Mouse (Mus musculus): ENCODE data around the gene Blzf1. TPM values are rescaled to one million over a fixed set of nuclear protein-coding genes. Genes with fewer than 3 reads are reported as not detected.

Blzf1 gene
- polyA plus RNA-seq, 1 experiment, result 7.4 TPM

DNA sequence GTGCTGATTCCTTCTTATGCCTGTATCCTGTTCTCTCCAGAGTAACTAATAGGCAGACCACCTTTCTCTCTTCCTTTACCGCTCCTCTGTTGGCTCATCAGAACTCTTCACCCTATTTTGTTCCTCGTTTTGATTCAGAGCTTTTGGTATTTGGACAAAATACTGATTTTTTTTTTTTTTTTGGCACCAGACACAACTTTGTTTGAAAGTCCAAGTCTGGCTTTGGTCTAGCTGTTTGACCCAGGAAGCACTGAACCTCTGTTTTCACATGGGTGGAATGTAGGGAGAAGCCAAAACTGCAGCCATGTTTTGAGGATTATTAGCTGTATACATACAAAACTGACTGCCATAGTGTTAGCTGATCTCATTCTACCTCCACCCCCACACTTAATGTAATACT lies 17.6 kb upstream of the Blzf1 start:
- no peak overlapping the region for H3K4me3 ChIP-seq (replicated peaks; ENCODE audit: control insufficient read depth, low read depth, low read length)
- WGBS, result 73% methylated on average over 2 of the region's 2 CpGs
- TF ChIP-seq POLR2A (IDR thresholded peaks at IDR 0.05; ENCODE audit: borderline replicate concordance, control insufficient read depth, low read depth, low read length) (no peak), CTCF (IDR thresholded peaks at IDR 0.05; ENCODE audit: control insufficient read depth, insufficient read depth, low read length) (no peak)
- H3K4me1 ChIP-seq (ENCODE audit: control insufficient read depth, insufficient read depth, low read length), result no peaks in the 10 kb centered on the region; the same call in none of the 2 replicates
- H3K27ac ChIP-seq (ENCODE audit: control insufficient read depth, insufficient read depth, low read depth, low read length, poor library complexity), result no peak overlapping the region

DNA sequence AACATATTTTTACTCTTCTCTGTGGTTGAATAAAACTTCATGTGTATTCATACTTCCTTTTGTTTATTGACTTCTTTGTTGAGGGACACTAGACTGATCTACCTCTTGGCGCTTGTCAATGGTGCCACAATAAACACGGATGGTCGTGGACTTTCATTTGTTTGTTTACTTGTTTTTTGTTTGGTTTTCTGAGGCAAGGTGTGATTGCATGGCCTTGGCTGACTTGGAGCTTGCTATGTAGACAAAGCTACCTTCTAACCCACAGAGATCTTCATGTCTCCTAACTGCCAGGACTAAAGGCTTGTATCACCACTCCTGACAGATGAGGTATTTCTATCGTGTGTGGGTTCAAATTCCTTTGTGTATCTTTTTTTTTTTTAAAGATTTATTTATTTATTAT lies 16.9 kb upstream of the Blzf1 start:
- no peak for TF ChIP-seq CTCF (IDR thresholded peaks at IDR 0.05; ENCODE audit: control insufficient read depth, insufficient read depth, low read length)
- no peak for TF ChIP-seq POLR2A (IDR thresholded peaks at IDR 0.05; ENCODE audit: borderline replicate concordance, control insufficient read depth, low read depth, low read length)
- no peak overlapping the region for H3K27ac ChIP-seq (ENCODE audit: control insufficient read depth, insufficient read depth, low read depth, low read length, poor library complexity)
- no peaks in the 10 kb centered on the region; the same call in none of the 2 replicates for H3K4me1 ChIP-seq (ENCODE audit: control insufficient read depth, insufficient read depth, low read length)
- H3K4me3 ChIP-seq (replicated peaks; ENCODE audit: control insufficient read depth, low read depth, low read length), result no peak overlapping the region
- 88% methylated on average over 4 of the region's 4 CpGs for whole genome bisulfite sequencing

GRCm38 (mm10) chr1:164322987-164323650 lies 15.8 kb upstream of the Blzf1 start:
- H3K27ac ChIP-seq (ENCODE audit: control insufficient read depth, insufficient read depth, low read depth, low read length, poor library complexity), result no peak overlapping the region
- TF ChIP-seq POLR2A (IDR thresholded peaks at IDR 0.05; ENCODE audit: borderline replicate concordance, control insufficient read depth, low read depth, low read length), result no peak
- TF ChIP-seq CTCF (IDR thresholded peaks at IDR 0.05; ENCODE audit: control insufficient read depth, insufficient read depth, low read length), result no peak
- H3K4me3 ChIP-seq (replicated peaks; ENCODE audit: control insufficient read depth, low read depth, low read length), result no peak overlapping the region
- 80% methylated on average over 8 of the region's 8 CpGs for WGBS
- no peaks in the 10 kb centered on the region; the same call in none of the 2 replicates for H3K4me1 ChIP-seq (ENCODE audit: control insufficient read depth, insufficient read depth, low read length)

DNA sequence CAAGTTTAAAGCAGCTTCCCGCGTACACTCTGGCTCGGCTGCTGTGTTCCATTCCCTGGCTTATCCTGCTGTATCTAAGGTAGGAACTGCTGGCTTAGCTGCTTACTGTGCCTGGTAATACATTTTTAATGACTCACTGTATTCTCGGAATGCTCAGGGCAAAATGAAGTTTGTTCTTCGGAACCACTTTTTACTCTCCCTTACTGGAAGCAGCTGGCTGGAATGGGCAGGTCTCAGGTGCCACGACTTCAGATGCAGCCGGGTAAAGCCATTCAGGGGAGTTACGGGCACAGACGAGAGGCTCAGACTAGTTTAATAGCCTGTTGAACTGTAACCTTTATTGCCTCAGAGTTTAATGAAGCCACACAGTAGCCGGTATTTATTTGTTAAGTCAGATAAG lies 14.1 kb upstream of the Blzf1 start:
- no peaks in the 10 kb centered on the region; the same call in 1 of the 2 replicates for H3K4me1 ChIP-seq (ENCODE audit: control insufficient read depth, insufficient read depth, low read length)
- no peak for TF ChIP-seq POLR2A (IDR thresholded peaks at IDR 0.05; ENCODE audit: borderline replicate concordance, control insufficient read depth, low read depth, low read length)
- TF ChIP-seq CTCF (IDR thresholded peaks at IDR 0.05; ENCODE audit: control insufficient read depth, insufficient read depth, low read length), result no peak
- H3K27ac ChIP-seq (ENCODE audit: control insufficient read depth, insufficient read depth, low read depth, low read length, poor library complexity), result no peak overlapping the region
- H3K4me3 ChIP-seq (replicated peaks; ENCODE audit: control insufficient read depth, low read depth, low read length), result no peak overlapping the region
- WGBS, result 87% methylated on average over 10 of the region's 10 CpGs

GRCm38 (mm10) chr1:164320731-164321130 lies 13.4 kb upstream of the Blzf1 start:
- no peak overlapping the region for H3K27ac ChIP-seq (ENCODE audit: control insufficient read depth, insufficient read depth, low read depth, low read length, poor library complexity)
- 85% methylated on average over 5 of the region's 5 CpGs for WGBS
- H3K4me1 ChIP-seq (ENCODE audit: control insufficient read depth, insufficient read depth, low read length), result no peaks in the 10 kb centered on the region; the same call in 1 of the 2 replicates
- no peak overlapping the region for H3K4me3 ChIP-seq (replicated peaks; ENCODE audit: control insufficient read depth, low read depth, low read length)
- TF ChIP-seq CTCF (IDR thresholded peaks at IDR 0.05; ENCODE audit: control insufficient read depth, insufficient read depth, low read length) (no peak), POLR2A (IDR thresholded peaks at IDR 0.05; ENCODE audit: borderline replicate concordance, control insufficient read depth, low read depth, low read length) (no peak)

DNA sequence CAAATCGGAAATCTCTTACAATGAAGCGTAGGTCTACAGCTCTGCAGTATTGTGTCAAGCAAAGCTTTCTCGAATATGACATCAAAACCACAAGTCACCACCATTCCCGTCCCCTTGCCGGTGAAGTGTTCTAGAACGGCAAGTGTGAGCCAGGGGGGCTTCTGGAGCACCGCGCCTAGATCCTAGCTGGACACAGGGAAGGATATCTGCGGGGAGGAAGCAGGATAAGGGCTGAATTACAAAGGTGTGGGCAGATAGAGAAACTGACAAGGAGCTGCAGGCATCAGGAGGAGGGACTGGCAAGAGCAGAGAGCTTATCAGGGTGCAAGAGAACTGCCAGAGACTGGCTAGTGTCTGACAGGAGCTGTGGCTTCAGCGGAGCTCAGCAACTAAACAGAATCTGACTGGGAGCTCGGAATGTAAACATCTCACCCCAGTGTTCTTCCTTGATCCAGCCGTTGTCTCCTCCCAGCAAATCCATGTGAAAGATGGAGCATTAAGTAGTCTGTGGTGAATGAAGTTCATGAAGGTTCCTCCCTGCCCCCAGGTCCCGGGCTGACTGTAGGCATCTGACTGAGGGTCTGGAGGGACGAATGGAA lies 12.4 kb upstream of the Blzf1 start:
- WGBS, result 72% methylated on average over 14 of the region's 14 CpGs
- H3K27ac ChIP-seq (ENCODE audit: control insufficient read depth, insufficient read depth, low read depth, low read length, poor library complexity), result no peak overlapping the region
- no peak overlapping the region for H3K4me3 ChIP-seq (replicated peaks; ENCODE audit: control insufficient read depth, low read depth, low read length)
- no peak for TF ChIP-seq POLR2A (IDR thresholded peaks at IDR 0.05; ENCODE audit: borderline replicate concordance, control insufficient read depth, low read depth, low read length)
- TF ChIP-seq CTCF (IDR thresholded peaks at IDR 0.05; ENCODE audit: control insufficient read depth, insufficient read depth, low read length), result no peak
- H3K4me1 ChIP-seq (ENCODE audit: control insufficient read depth, insufficient read depth, low read length), result no peaks in the 10 kb centered on the region; the same call in 1 of the 2 replicates

DNA sequence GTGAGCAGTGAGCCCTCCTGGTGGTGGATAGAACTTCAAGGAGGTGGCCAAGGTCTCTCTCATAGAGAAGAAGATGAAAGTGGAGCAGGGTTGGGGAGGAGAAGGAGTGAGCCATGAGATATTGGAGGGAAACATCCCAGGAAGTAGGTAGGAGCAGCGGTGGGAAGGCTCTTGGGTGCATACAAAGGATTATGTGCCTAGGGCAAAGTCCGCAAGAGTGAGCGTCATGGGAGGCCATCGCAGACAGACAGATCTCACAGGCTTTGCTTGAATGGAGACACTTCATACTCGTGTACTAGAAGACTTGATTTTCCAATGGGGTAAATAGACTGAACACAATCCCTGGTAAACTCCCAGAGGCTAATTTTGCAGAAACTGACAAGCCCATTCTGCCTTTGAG lies 11.2 kb upstream of the Blzf1 start:
- 93% methylated on average over 5 of the region's 5 CpGs for WGBS
- Histone ChIP-seq H3K27ac (ENCODE audit: control insufficient read depth, insufficient read depth, low read depth, low read length, poor library complexity) (no peak overlapping the region), H3K4me3 (replicated peaks; ENCODE audit: control insufficient read depth, low read depth, low read length) (no peak overlapping the region), H3K4me1 (ENCODE audit: control insufficient read depth, insufficient read depth, low read length) (no peaks in the 10 kb centered on the region; the same call in 1 of the 2 replicates)
- TF ChIP-seq CTCF (IDR thresholded peaks at IDR 0.05; ENCODE audit: control insufficient read depth, insufficient read depth, low read length) (no peak), POLR2A (IDR thresholded peaks at IDR 0.05; ENCODE audit: borderline replicate concordance, control insufficient read depth, low read depth, low read length) (no peak)

DNA sequence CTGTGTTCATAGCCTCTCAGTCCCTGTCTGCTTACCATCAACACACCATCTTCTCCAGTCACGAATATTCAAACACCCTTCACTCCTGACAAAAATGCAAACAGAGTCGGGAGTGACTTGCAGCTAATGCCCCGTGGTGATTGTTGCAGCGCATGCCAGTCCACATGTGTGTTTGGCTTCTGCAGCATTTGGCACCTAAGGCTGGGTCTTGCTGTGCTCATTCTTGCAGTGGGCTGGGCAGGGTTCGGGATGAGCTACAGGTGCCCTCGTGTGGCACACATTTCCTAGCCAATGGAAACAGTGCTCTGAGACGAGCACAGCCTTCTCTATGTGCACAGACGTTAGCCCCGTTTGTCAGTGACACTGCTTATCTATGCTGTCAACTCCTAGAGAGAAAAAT lies 10.0 kb upstream of the Blzf1 start:
- Histone ChIP-seq H3K27ac (ENCODE audit: control insufficient read depth, insufficient read depth, low read depth, low read length, poor library complexity) (no peak overlapping the region), H3K4me1 (ENCODE audit: control insufficient read depth, insufficient read depth, low read length) (no peaks in the 10 kb centered on the region; the same call in 1 of the 2 replicates), H3K4me3 (replicated peaks; ENCODE audit: control insufficient read depth, low read depth, low read length) (no peak overlapping the region)
- 80% methylated on average over 9 of the region's 9 CpGs for WGBS
- TF ChIP-seq POLR2A (IDR thresholded peaks at IDR 0.05; ENCODE audit: borderline replicate concordance, control insufficient read depth, low read depth, low read length) (no peak), CTCF (IDR thresholded peaks at IDR 0.05; ENCODE audit: control insufficient read depth, insufficient read depth, low read length) (no peak)

Data from bone marrow, adult 2 months (tissue).